In the genomic region with DNA sequence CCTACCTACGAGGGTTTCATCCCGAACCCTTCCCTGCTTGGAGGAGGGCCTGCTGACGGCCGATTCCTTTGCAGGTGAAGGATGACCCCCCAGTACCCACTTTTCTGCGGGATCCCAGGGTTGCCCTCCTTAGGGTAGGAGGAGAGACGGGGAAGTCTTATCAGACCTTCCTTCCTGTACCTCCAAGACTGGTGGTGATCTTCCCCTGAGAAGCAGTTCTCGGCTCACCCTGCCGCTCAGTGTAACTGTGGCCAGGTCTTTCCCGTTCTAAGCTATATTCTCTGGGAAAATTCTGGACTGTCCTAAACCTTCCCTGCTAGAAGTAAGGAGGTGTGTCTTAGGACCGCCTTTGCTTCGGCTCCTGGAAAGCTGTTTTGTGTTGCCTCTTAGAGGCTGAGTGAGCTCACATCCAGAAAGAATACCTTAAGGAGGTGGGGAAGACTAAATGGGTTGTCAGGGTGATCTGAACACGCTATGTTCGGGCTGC, we compare ENCODE assay signal across 8 mouse cellular contexts. TPM values are rescaled to one million over a fixed set of nuclear protein-coding genes. Genes with fewer than 3 reads are reported as not detected.
A peak's percentile ranks its signal among the peaks of the same experiment; 100 is the strongest.
DNase-seq lines count a peak whose midpoint lies in the region; ATAC-seq and TF ChIP-seq lines count a peak whose summit lies in the region.

No protein-coding gene starts in this region.

- H3K36me3 ChIP-seq in kidney, postnatal 0 days (ENCODE audit: insufficient read depth, low read length), result peaks cover 20% of the 10 kb centered on the region; the same call in 1 of the 2 replicates
- no peaks in the 10 kb centered on the region for H3K36me3 ChIP-seq in hindbrain, embryonic 11.5 days (ENCODE audit: control insufficient read depth, insufficient read depth, low read length)

- no peaks in the 10 kb centered on the region for H3K9me3 ChIP-seq in kidney, postnatal 0 days (replicated peaks; ENCODE audit: low read length)
- no peaks in the 10 kb centered on the region for H3K9me3 ChIP-seq in hindbrain, embryonic 11.5 days (ENCODE audit: control insufficient read depth, low read length)

- no peak for TF ChIP-seq CTCF in kidney, postnatal 0 days (IDR thresholded peaks at IDR 0.05; ENCODE audit: low read depth)
- TF ChIP-seq CTCF in brain, embryonic 14.5 days (IDR thresholded peaks at IDR 0.05; ENCODE audit: borderline replicate concordance, extremely low read depth, insufficient read depth, insufficient read length), result no peak

- peak; percentile 73 for DNase-seq in kidney, postnatal 0 days (ENCODE audit: low spot score)
- no peak for DNase-seq in kidney, adult 11 months
- DNase-seq in brain, embryonic 14.5 days (ENCODE audit: low read depth), result peak; percentile 76
- no peak for DNase-seq in hindbrain, embryonic 11.5 days (ENCODE audit: low spot score)
- DNase-seq in cerebellum, adult 18-20 months, result no peak
- no peak for DNase-seq in thymus, postnatal 14 days
- DNase-seq in urinary bladder, adult 18-20 months (ENCODE audit: low spot score in 2 of 2), result no peak

- no peaks in the 10 kb centered on the region for H3K27me3 ChIP-seq in kidney, postnatal 0 days (ENCODE audit: insufficient read depth, low read length)
- no peaks in the 10 kb centered on the region for H3K27me3 ChIP-seq in hindbrain, embryonic 11.5 days (ENCODE audit: control insufficient read depth, insufficient read depth, low read length)

- H3K27ac ChIP-seq in kidney, postnatal 0 days, result peak overlapping the region; percentile 98
- H3K27ac ChIP-seq in hindbrain, embryonic 11.5 days (ENCODE audit: low read depth, low read length), result peak overlapping the region; percentile 95

- WGBS in kidney, postnatal 0 days, result under 1% methylated on average over 13 of the region's 13 CpGs
- WGBS in hindbrain, embryonic 11.5 days, result under 1% methylated on average over 13 of the region's 13 CpGs

- H3K4me2 ChIP-seq in kidney, postnatal 0 days (ENCODE audit: low read length), result peak overlapping the region; percentile 76
- H3K4me2 ChIP-seq in hindbrain, embryonic 11.5 days (replicated peaks; ENCODE audit: low read depth, low read length), result peak overlapping the region; percentile 61

- no peak for TF ChIP-seq POLR2A in brain, embryonic 14.5 days (IDR thresholded peaks at IDR 0.05; ENCODE audit: borderline replicate concordance, extremely low read depth, insufficient read depth, insufficient read length, poor library complexity, severe bottlenecking)

- peaks cover 12% of the 10 kb centered on the region for H3K4me1 ChIP-seq in kidney, postnatal 0 days (replicated peaks; ENCODE audit: insufficient read depth, low read length)
- no peaks in the 10 kb centered on the region; the same call in none of the 2 replicates for H3K4me1 ChIP-seq in hindbrain, embryonic 11.5 days (replicated peaks; ENCODE audit: control insufficient read depth, insufficient read depth, low read length)

- peak overlapping the region; percentile 79 for H3K9ac ChIP-seq in kidney, postnatal 0 days (ENCODE audit: low read depth, low read length)
- H3K9ac ChIP-seq in hindbrain, embryonic 11.5 days (ENCODE audit: low read depth, low read length), result peak overlapping the region; percentile 74

- peak; percentile 2; the same call in 1 of the 2 replicates for ATAC-seq in kidney, postnatal 0 days (replicated peaks; ENCODE audit: low FRiP score, low read depth)
- peak; percentile 28 for ATAC-seq in hindbrain, embryonic 11.5 days (ENCODE audit: low FRiP score)
- ATAC-seq in megakaryocyte-erythroid progenitor cell, adult 5-6 weeks (replicated peaks; ENCODE audit: low FRiP score, low TSS enrichment, poor library complexity, severe bottlenecking), result peak; percentile 49

- H3K4me3 ChIP-seq in kidney, postnatal 0 days (replicated peaks; ENCODE audit: low read depth, low read length), result peak overlapping the region; percentile 68
- H3K4me3 ChIP-seq in hindbrain, embryonic 11.5 days (ENCODE audit: low read depth, low read length), result peak overlapping the region; percentile 58

RNA-seq across cellular contexts. Expression of a gene that starts 0.5 kb away (rescaled TPM):
- 77.5 and 82.6 TPM in 2 replicates for polyA plus RNA-seq in kidney, postnatal 0 days (2015; fragmentation: Nextera tagmentation; extraction: Ambion mirVana)
- 24.1 and 32.8 TPM in 2 replicates for polyA plus RNA-seq in brain, embryonic 14.5 days (2012; rRNA removed)
- 75.0 and 79.0 TPM in 2 replicates for polyA plus RNA-seq in hindbrain, embryonic 11.5 days (2014; fragmentation: Nextera tagmentation; extraction: Ambion mirVana)
- 56.0 and 61.4 TPM in 2 replicates for total RNA-seq in megakaryocyte-erythroid progenitor cell, adult 5-6 weeks (2014; fragmentation: Nextera tagmentation)
- total RNA-seq in megakaryocyte-erythroid progenitor cell, adult 5-6 weeks (2017), result 76.9 and 90.2 TPM in 2 replicates

RNA-seq across cellular contexts. Expression of a gene that starts 0.6 kb away (rescaled TPM):
- polyA plus RNA-seq in kidney, postnatal 0 days (2015; fragmentation: Nextera tagmentation; extraction: Ambion mirVana), result 8.0 and 8.1 TPM in 2 replicates
- polyA plus RNA-seq in brain, embryonic 14.5 days (2012; rRNA removed), result 99.1 and 121 TPM in 2 replicates
- 19.9 and 26.9 TPM in 2 replicates for polyA plus RNA-seq in hindbrain, embryonic 11.5 days (2014; fragmentation: Nextera tagmentation; extraction: Ambion mirVana)
- total RNA-seq in megakaryocyte-erythroid progenitor cell, adult 5-6 weeks (2014; fragmentation: Nextera tagmentation), result 89.3 and 113 TPM in 2 replicates
- total RNA-seq in megakaryocyte-erythroid progenitor cell, adult 5-6 weeks (2017), result 32.8 and 55.7 TPM in 2 replicates

RNA-seq across cellular contexts. Expression of a gene that starts 22.4 kb away (rescaled TPM):
- polyA plus RNA-seq in kidney, postnatal 0 days (2015; fragmentation: Nextera tagmentation; extraction: Ambion mirVana), result 0.80 and 0.93 TPM in 2 replicates
- polyA plus RNA-seq in brain, embryonic 14.5 days (2012; rRNA removed), result 0.26 and 0.36 TPM in 2 replicates
- 1.6 and 1.7 TPM in 2 replicates for polyA plus RNA-seq in hindbrain, embryonic 11.5 days (2014; fragmentation: Nextera tagmentation; extraction: Ambion mirVana)
- 1.7 TPM in 1 of 2 replicates, not detected in the other for total RNA-seq in megakaryocyte-erythroid progenitor cell, adult 5-6 weeks (2014; fragmentation: Nextera tagmentation)
- 0.30 TPM in 1 of 2 replicates, not detected in the other for total RNA-seq in megakaryocyte-erythroid progenitor cell, adult 5-6 weeks (2017)

RNA-seq across cellular contexts. Expression of a gene that starts 41.0 kb away (rescaled TPM):
- 0.62 and 1.2 TPM in 2 replicates for polyA plus RNA-seq in kidney, postnatal 0 days (2015; fragmentation: Nextera tagmentation; extraction: Ambion mirVana)
- polyA plus RNA-seq in brain, embryonic 14.5 days (2012; rRNA removed), result 6.5 and 8.2 TPM in 2 replicates
- 0.06 and 0.39 TPM in 2 replicates for polyA plus RNA-seq in hindbrain, embryonic 11.5 days (2014; fragmentation: Nextera tagmentation; extraction: Ambion mirVana)
- total RNA-seq in megakaryocyte-erythroid progenitor cell, adult 5-6 weeks (2014; fragmentation: Nextera tagmentation), result 192 and 203 TPM in 2 replicates
- total RNA-seq in megakaryocyte-erythroid progenitor cell, adult 5-6 weeks (2017), result 86.3 and 160 TPM in 2 replicates

RNA-seq across cellular contexts. Expression of a gene that starts 44.4 kb away (rescaled TPM):
- polyA plus RNA-seq in kidney, postnatal 0 days (2015; fragmentation: Nextera tagmentation; extraction: Ambion mirVana), result 3.6 and 3.9 TPM in 2 replicates
- polyA plus RNA-seq in brain, embryonic 14.5 days (2012; rRNA removed), result 0.14 TPM in 2 replicates
- 0.11 and 0.15 TPM in 2 replicates for polyA plus RNA-seq in hindbrain, embryonic 11.5 days (2014; fragmentation: Nextera tagmentation; extraction: Ambion mirVana)
- 4.2 and 7.1 TPM in 2 replicates for total RNA-seq in megakaryocyte-erythroid progenitor cell, adult 5-6 weeks (2014; fragmentation: Nextera tagmentation)
- 5.1 and 5.7 TPM in 2 replicates for total RNA-seq in megakaryocyte-erythroid progenitor cell, adult 5-6 weeks (2017)

Comparison
In these comparisons a context has a peak if more than half of its experiments do, and no peak if none do; other contexts are left out.
1. DNase-seq: peak in kidney, postnatal 0 days (single experiment) and brain, embryonic 14.5 days (single experiment); none in kidney, adult 11 months (single experiment), hindbrain, embryonic 11.5 days (single experiment), cerebellum, adult 18-20 months (0 of 2), thymus, postnatal 14 days (single experiment) and urinary bladder, adult 18-20 months (0 of 2).
2. Peak in every context shown above with its lines, with median percentiles within 50 percentile points of each other: ATAC-seq.